Mouse (Mus musculus): ENCODE measurements at regions not wholly inside any gene's neighbourhood (a gene's known extent, or its start where the extent isn't known, plus 50 kb on each side); places are given as distances from the start of the nearest gene placed in this dataset.
A peak's percentile ranks its signal among the peaks of the same experiment; 100 is the strongest.

DNA sequence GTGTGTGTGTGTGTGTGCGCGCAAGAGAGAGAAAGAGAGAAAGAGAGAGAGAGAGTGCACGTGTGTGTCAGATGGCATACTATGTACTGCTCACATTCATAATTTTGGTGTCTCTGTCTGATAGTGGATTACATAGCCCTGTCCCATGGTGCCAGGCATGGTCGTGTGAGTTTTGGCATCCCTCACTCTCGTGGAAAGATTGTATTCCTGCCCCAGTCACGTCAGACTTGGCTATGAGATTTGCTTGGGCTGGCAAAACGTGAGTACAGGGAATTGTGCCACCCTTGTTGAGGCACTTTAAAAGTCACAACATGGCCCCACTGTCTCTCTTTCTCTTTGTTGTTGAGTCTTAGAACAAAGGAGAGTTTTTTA, 62.3 kb upstream of the Serp2 start:
- H3K9ac ChIP-seq, result no peak overlapping the region
- peaks cover 28% of the 10 kb centered on the region for H3K4me1 ChIP-seq (replicated peaks)
- H3K4me2 ChIP-seq (replicated peaks), result no peak overlapping the region
- no peaks in the 10 kb centered on the region for H3K9me3 ChIP-seq
- H3K36me3 ChIP-seq, result no peaks in the 10 kb centered on the region
- no peaks in the 10 kb centered on the region for H3K27me3 ChIP-seq (replicated peaks)
- no peak overlapping the region for H3K27ac ChIP-seq
- no peak overlapping the region for H3K4me3 ChIP-seq (replicated peaks)
- WGBS, result 81% methylated on average over 7 of the region's 7 CpGs
- no peak for ATAC-seq

DNA sequence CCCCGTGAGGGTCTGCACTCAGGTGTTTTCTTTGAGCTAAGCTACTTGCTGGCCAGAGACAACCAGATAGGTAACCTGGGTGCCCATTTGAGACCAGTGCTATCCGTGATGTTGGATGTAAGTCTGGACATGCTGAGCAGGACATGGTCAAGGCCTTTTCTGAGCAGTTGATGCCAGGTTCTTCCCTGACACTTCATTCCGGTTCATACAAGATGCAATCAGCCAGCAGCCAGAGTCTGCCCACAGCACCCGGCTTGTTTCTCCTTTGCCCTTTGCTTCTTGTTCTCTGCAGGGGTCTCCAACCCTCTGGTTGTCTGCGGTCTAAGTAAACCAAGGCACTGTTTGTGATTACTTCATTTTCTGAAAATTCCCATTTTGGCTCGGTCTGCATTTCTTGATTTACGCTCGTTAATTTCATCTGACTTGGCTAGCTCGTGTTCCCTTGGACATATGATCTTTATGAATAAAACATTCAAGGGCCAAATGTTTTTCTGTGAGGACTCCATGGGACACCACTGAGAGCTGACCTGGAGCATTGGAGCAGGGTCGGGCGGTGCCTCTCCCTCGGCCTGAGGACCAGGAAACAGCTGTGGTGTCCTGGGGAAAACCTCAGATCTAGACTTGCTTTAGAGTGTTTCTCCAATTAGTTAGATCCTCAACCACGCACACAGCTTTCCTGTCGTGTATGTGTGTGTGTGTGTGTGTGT, 61.8 kb upstream of the Serp2 start:
- Histone ChIP-seq H3K4me3 (replicated peaks) (no peak overlapping the region), H3K27ac (0 out of 2 replicates have a peak overlapping the region, but pooled peaks have one; percentile 66), H3K4me2 (replicated peaks) (no peak overlapping the region), H3K4me1 (replicated peaks) (peaks cover 23% of the 10 kb centered on the region), H3K9ac (no peak overlapping the region), H3K36me3 (no peaks in the 10 kb centered on the region), H3K27me3 (replicated peaks) (no peaks in the 10 kb centered on the region), H3K9me3 (no peaks in the 10 kb centered on the region)
- WGBS, result 62% methylated on average over 14 of the region's 14 CpGs
- ATAC-seq, result no peak

DNA sequence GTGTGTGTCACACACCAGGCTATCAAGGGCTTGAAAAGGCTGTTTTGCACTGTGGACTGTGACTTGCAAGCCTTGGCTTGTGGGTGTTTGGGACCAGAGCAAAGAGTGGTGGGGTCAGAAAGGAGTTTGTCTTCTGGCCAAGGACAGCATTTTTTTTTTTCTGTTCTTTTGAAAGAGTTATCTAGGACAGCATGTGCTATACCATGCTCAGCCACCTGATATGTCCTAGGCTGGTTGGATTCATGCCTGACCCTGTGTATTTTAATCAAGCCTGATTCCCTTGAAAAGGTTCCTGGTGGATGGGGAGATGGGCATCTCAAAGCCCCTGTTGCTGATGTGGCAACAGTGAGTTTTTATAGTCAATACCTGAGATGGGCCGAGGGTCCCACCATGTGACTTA, 61.2 kb upstream of the Serp2 start:
- no peak for ATAC-seq
- no peak overlapping the region for H3K4me3 ChIP-seq (replicated peaks)
- no peak overlapping the region for H3K9ac ChIP-seq
- H3K4me1 ChIP-seq (replicated peaks), result peaks cover 17% of the 10 kb centered on the region
- no peaks in the 10 kb centered on the region for H3K27me3 ChIP-seq (replicated peaks)
- peak overlapping the region; percentile 66 for H3K27ac ChIP-seq
- no peak overlapping the region for H3K4me2 ChIP-seq (replicated peaks)
- H3K36me3 ChIP-seq, result no peaks in the 10 kb centered on the region
- H3K9me3 ChIP-seq, result no peaks in the 10 kb centered on the region
- 80% methylated on average over 1 of the region's 1 CpGs for WGBS

DNA sequence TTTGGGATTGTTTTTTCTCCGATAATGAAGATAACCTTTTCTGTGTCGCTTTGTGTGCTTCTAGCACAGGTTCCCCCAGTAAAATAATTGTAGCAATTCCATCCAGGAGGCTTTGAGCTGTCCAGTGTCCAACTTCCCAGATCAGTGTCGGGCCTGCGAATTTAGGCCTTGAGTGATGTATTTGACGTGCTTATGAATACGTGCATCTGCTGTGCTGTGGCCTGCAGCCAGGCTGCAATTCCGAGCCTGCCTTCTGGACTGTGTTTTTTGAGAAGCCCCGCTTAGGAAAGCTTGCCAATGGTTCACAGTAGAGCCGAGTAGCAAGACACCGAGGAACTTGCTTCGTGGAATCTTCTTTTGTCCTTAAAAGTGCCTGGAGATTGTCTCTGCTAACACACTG, 60.8 kb upstream of the Serp2 start:
- Histone ChIP-seq H3K36me3 (no peaks in the 10 kb centered on the region), H3K4me1 (replicated peaks) (peaks cover 13% of the 10 kb centered on the region), H3K9me3 (no peaks in the 10 kb centered on the region), H3K27me3 (replicated peaks) (no peaks in the 10 kb centered on the region), H3K9ac (no peak overlapping the region), H3K4me2 (replicated peaks) (no peak overlapping the region), H3K27ac (peak overlapping the region; percentile 66), H3K4me3 (replicated peaks) (no peak overlapping the region)
- ATAC-seq, result peak; percentile 44; the same call in 1 of the 2 replicates
- WGBS, result 52% methylated on average over 11 of the region's 11 CpGs

DNA sequence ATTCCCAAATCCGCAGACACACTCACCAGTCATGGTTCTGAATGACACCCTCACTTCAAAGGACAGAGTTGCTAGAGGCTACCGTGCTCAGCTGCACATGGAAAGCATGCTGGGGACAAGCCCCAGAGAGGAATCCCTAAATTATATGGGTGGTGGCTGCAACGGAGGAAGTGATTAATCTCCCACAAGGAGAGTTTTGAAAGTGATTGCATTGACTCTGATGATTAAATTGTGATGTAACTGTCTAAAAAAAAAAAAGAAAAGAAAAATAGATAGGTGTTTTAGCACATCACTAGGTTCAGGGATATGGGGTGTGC, 59.6 kb upstream of the Serp2 start:
- H3K36me3 ChIP-seq, result no peaks in the 10 kb centered on the region
- H3K9ac ChIP-seq, result no peak overlapping the region
- no peak overlapping the region for H3K4me2 ChIP-seq (replicated peaks)
- H3K27me3 ChIP-seq (replicated peaks), result no peaks in the 10 kb centered on the region
- H3K4me3 ChIP-seq (replicated peaks), result no peak overlapping the region
- H3K9me3 ChIP-seq, result no peaks in the 10 kb centered on the region
- no peak for ATAC-seq
- 41% methylated on average over 3 of the region's 3 CpGs for WGBS
- no peak overlapping the region for H3K27ac ChIP-seq
- H3K4me1 ChIP-seq (replicated peaks), result peaks cover 8% of the 10 kb centered on the region

DNA sequence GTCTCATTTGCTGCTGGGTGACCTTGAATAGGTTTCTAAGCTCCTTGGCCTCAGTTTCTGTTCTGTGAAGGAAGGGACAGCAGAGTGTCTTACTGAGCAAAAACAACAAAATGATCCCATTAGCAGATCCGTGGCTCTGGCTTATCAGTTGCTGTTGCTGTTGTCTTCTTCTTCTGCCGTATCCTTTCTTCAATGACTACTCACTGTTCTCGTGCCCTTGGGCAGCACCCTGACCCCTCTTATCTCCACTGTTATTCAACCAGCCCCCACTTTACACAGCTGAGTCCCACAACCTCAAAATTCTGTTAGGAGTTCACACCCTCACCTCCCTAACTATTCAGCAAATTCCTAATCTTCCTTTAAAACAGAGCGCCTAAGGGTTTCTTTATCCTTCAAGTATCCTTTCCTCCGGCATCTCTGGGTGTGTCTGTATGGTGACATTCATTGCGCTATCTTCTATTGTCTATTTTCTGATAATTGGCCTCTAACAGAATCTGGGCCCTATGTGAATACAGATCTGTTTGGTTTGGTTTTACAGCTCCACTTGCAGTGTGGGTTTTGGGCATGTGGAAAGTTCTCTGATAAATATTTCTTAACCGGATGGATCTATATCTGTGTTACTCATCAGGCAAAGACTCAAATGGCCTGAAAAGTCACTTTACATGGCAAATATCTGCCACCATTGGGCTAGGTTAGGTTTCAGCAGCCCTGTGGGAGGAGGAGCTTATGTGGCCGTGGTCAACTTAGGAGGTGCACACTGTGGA, 59.1 kb upstream of the Serp2 start:
- no peak for ATAC-seq
- Histone ChIP-seq H3K36me3 (no peaks in the 10 kb centered on the region), H3K4me1 (replicated peaks) (peaks cover 8% of the 10 kb centered on the region), H3K9ac (no peak overlapping the region), H3K27ac (no peak overlapping the region), H3K27me3 (replicated peaks) (no peaks in the 10 kb centered on the region), H3K4me3 (replicated peaks) (no peak overlapping the region), H3K9me3 (no peaks in the 10 kb centered on the region), H3K4me2 (replicated peaks) (no peak overlapping the region)
- 62% methylated on average over 8 of the region's 8 CpGs for WGBS

DNA sequence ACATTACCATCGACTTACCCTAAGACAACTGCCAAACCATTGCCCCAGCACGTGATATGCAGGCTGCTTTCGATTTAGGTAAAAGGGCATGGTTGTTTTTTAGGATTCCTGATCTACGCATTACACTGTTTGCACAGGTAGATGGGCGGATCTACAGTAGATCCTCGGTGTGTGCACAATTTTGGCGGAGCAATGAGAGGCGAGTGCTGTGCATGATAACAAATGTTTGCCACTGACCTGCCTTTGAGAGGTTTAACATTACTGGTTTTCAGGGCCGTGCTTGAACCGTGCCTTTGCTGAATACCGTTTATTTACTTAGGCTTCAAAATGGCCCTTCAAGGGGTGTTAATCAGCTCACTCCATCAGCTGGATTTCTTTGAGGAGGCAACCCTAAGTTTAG, 58.5 kb upstream of the Serp2 start:
- ATAC-seq, result no peak
- H3K9ac ChIP-seq, result no peak overlapping the region
- H3K9me3 ChIP-seq, result no peaks in the 10 kb centered on the region
- 56% methylated on average over 11 of the region's 11 CpGs for WGBS
- H3K4me2 ChIP-seq (replicated peaks), result no peak overlapping the region
- no peaks in the 10 kb centered on the region for H3K27me3 ChIP-seq (replicated peaks)
- no peak overlapping the region for H3K4me3 ChIP-seq (replicated peaks)
- peaks cover 8% of the 10 kb centered on the region for H3K4me1 ChIP-seq (replicated peaks)
- no peak overlapping the region for H3K27ac ChIP-seq
- H3K36me3 ChIP-seq, result no peaks in the 10 kb centered on the region

DNA sequence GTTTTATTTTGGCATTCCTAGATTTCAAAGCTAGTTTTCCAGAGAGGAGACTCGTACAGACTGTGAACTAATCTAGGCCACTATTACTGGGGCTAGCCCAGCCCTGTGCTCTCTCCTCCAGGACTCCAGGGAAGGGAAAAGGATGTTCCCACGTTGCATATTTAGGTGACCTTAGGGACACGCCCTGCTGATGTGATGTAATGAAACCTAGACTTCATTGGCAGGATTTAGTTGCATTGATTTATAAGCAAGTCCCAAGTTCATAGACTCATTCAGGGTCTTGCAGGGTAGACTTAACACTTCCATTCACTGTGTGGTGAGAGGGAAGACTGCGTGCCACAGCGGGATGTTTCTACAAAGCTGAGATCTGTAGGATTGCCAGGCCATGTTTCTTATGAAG, 58.0 kb upstream of the Serp2 start:
- Histone ChIP-seq H3K4me3 (replicated peaks) (no peak overlapping the region), H3K4me2 (replicated peaks) (no peak overlapping the region), H3K27me3 (replicated peaks) (no peaks in the 10 kb centered on the region), H3K36me3 (no peaks in the 10 kb centered on the region), H3K27ac (no peak overlapping the region), H3K9me3 (no peaks in the 10 kb centered on the region), H3K4me1 (replicated peaks) (peaks cover 8% of the 10 kb centered on the region), H3K9ac (no peak overlapping the region)
- WGBS, result 75% methylated on average over 5 of the region's 5 CpGs
- ATAC-seq, result no peak

DNA sequence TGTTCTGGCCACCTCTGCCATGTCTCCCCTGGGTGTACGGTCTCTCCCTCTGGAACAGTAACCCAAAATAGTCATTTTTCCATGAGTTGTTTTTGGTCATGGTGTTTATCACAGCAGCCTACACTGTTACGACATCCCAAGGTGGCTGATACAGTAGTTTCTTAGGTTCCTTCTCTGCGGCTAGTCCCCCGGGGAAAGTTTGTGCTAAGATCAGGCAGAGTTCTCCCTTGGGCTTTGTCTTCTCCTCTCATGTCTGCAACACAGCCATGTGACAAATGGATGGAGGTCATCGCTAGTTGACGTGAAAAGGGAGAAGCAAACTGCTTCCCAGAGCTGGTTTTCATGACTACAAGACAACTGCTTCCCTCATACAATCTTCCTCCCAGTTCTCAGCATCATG, 56.9 kb upstream of the Serp2 start:
- 87% methylated on average over 6 of the region's 6 CpGs for WGBS
- Histone ChIP-seq H3K36me3 (no peaks in the 10 kb centered on the region), H3K9ac (no peak overlapping the region), H3K27me3 (replicated peaks) (no peaks in the 10 kb centered on the region), H3K4me3 (replicated peaks) (no peak overlapping the region), H3K4me2 (replicated peaks) (no peak overlapping the region), H3K9me3 (no peaks in the 10 kb centered on the region), H3K4me1 (replicated peaks) (peaks cover 8% of the 10 kb centered on the region), H3K27ac (no peak overlapping the region)
- no peak for ATAC-seq

DNA sequence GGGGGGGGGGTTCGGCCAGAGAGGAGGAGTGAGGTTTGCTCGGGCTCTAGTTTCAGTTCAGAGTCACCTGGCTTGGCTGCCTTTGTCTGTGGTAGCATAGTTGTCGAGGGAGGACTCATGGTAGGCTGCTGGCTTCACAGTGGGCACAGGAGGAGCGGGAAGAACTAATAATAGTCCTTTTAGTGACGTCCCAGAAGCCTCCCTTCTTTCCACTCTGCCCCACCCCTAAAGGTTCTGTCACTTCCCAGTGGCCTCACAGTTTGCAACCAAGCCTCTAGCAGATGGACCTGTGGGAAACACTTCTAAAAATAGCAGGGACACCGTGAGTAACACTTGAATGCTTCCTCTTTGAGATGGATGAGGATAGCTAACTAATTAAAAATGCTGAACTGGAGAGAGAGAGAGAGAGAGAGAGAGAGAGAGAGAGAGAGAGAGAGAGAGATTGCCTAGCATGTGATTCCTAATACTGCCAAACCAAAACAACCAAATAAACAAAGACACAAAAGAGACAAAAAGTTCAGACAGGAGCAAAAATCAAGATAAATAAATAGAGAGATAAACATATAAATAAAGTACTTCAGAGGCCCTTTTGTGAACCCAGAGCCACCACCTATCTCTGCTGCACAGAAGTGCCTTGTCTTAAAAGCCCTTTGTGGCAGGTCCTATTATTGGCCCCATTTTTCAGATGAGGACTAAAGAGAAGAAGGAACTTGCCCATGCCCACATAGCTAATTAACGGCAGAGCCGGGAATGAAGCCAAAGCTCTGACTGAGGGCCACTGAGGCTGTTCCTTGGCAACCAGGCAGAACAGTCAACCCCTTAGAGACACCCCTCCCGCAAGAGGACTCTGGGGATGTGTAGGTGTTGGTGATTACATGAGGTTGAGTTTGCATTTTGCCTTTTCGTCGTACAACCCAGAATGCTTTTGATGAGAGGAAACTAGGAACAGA, 54.0 kb upstream of the Serp2 start:
- ATAC-seq, result 0 out of 2 replicates have a peak, but pooled peaks have one; percentile 45
- no peaks in the 10 kb centered on the region for H3K36me3 ChIP-seq
- no peak overlapping the region for H3K27ac ChIP-seq
- H3K4me2 ChIP-seq (replicated peaks), result no peak overlapping the region
- 46% methylated on average over 11 of the region's 11 CpGs for WGBS
- H3K9me3 ChIP-seq, result no peaks in the 10 kb centered on the region
- H3K4me1 ChIP-seq (replicated peaks), result peaks cover 2% of the 10 kb centered on the region; the same call in 1 of the 2 replicates
- H3K4me3 ChIP-seq (replicated peaks), result no peak overlapping the region
- H3K9ac ChIP-seq, result no peak overlapping the region
- H3K27me3 ChIP-seq (replicated peaks), result no peaks in the 10 kb centered on the region

Data from intestine, embryonic 15.5 days (tissue).